Mouse (Mus musculus): ENCODE measurements around the gene Tmem150c. TPM values are rescaled to one million over a fixed set of nuclear protein-coding genes. Genes with fewer than 3 reads are reported as not detected.
A peak's percentile ranks its signal among the peaks of the same experiment; 100 is the strongest.

Tmem150c gene
- polyA plus RNA-seq, 1 experiment from 2014 or later, result 4.9 TPM

GRCm38 (mm10) chr5:100196854-100197431, 37.3 kb upstream of the Tmem150c start:
- Histone ChIP-seq H3K9me3 (ENCODE audit: control insufficient read depth, low read depth, low read length) (no peaks in the 10 kb centered on the region), H3K4me2 (replicated peaks; ENCODE audit: low read depth, low read length) (peak overlapping the region; percentile 14; the same call in 1 of the 2 replicates), H3K4me3 (ENCODE audit: low read depth, low read length) (no peak overlapping the region), H3K27ac (ENCODE audit: low read length) (no peak overlapping the region), H3K4me1 (ENCODE audit: control insufficient read depth, insufficient read depth, low read length) (peaks cover 15% of the 10 kb centered on the region), H3K27me3 (ENCODE audit: control insufficient read depth, insufficient read depth, low read length) (no peaks in the 10 kb centered on the region), H3K36me3 (ENCODE audit: control insufficient read depth, insufficient read depth, low read length) (no peaks in the 10 kb centered on the region), H3K9ac (replicated peaks; ENCODE audit: low read depth, low read length) (no peak overlapping the region)
- WGBS, result 24% methylated on average over 15 of the region's 15 CpGs
- ATAC-seq (ENCODE audit: insufficient number of reproducible peaks, insufficient read depth, low FRiP score, low read depth), result peak; percentile 70; the same call in 1 of the 2 replicates

- H3K4me2 ChIP-seq (replicated peaks; ENCODE audit: low read depth, low read length), result no peak overlapping the region
- H3K27me3 ChIP-seq (ENCODE audit: control insufficient read depth, insufficient read depth, low read length), result no peaks in the 10 kb centered on the region
- H3K9me3 ChIP-seq (ENCODE audit: control insufficient read depth, low read depth, low read length), result no peaks in the 10 kb centered on the region
- H3K36me3 ChIP-seq (ENCODE audit: control insufficient read depth, insufficient read depth, low read length), result no peaks in the 10 kb centered on the region
- 41% methylated on average over 9 of the region's 9 CpGs for WGBS
- H3K4me3 ChIP-seq (ENCODE audit: low read depth, low read length), result no peak overlapping the region
- H3K9ac ChIP-seq (replicated peaks; ENCODE audit: low read depth, low read length), result no peak overlapping the region
- no peak overlapping the region for H3K27ac ChIP-seq (ENCODE audit: low read length)
- ATAC-seq (ENCODE audit: insufficient number of reproducible peaks, insufficient read depth, low FRiP score, low read depth), result no peak
- peaks cover 15% of the 10 kb centered on the region for H3K4me1 ChIP-seq (ENCODE audit: control insufficient read depth, insufficient read depth, low read length)
Measured at GRCm38 (mm10) chr5:100196397-100196796, 36.8 kb upstream of the Tmem150c start.

DNA sequence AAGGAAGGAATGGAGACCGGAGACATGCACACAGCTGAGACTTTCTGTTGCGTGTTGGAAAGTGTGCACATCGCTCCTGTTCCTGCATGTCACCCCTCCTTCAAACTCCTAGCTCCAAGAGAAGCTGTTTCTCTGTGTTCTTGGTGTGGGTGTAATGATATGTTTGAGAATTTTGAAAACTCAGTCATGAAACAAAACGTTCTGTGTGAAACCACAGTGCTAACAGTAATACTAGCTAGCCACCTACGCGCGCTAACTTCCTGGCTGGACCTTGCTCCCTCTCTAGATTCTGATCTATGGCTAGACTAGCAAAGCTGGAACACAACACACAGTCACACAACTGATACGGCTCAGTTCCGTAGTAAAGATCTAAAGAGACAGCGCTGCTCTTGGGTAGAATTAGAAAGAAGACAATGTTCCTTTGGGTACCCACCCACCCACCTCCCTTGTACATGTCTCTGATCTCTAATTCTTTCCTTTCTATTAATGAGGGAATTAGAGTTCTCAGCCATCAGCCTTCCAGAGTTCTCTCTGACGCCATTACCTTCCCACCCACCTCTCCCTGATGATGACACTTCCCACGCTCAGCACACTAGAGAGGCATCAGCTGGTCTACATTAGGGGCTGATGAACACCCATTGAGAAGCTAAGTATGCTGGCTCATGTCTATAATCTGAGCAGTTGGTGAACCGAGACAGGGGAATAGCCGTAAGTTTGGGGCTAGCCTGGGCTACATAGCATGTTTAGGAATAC, 32.0 kb upstream of the Tmem150c start:
- Histone ChIP-seq H3K36me3 (ENCODE audit: control insufficient read depth, insufficient read depth, low read length) (no peaks in the 10 kb centered on the region), H3K27ac (ENCODE audit: low read length) (no peak overlapping the region), H3K27me3 (ENCODE audit: control insufficient read depth, insufficient read depth, low read length) (no peaks in the 10 kb centered on the region), H3K4me3 (ENCODE audit: low read depth, low read length) (no peak overlapping the region), H3K4me2 (replicated peaks; ENCODE audit: low read depth, low read length) (no peak overlapping the region), H3K4me1 (ENCODE audit: control insufficient read depth, insufficient read depth, low read length) (peaks cover 10% of the 10 kb centered on the region), H3K9me3 (ENCODE audit: control insufficient read depth, low read depth, low read length) (no peaks in the 10 kb centered on the region), H3K9ac (replicated peaks; ENCODE audit: low read depth, low read length) (no peak overlapping the region)
- ATAC-seq (ENCODE audit: insufficient number of reproducible peaks, insufficient read depth, low FRiP score, low read depth), result no peak
- WGBS, result 91% methylated on average over 14 of the region's 14 CpGs

DNA sequence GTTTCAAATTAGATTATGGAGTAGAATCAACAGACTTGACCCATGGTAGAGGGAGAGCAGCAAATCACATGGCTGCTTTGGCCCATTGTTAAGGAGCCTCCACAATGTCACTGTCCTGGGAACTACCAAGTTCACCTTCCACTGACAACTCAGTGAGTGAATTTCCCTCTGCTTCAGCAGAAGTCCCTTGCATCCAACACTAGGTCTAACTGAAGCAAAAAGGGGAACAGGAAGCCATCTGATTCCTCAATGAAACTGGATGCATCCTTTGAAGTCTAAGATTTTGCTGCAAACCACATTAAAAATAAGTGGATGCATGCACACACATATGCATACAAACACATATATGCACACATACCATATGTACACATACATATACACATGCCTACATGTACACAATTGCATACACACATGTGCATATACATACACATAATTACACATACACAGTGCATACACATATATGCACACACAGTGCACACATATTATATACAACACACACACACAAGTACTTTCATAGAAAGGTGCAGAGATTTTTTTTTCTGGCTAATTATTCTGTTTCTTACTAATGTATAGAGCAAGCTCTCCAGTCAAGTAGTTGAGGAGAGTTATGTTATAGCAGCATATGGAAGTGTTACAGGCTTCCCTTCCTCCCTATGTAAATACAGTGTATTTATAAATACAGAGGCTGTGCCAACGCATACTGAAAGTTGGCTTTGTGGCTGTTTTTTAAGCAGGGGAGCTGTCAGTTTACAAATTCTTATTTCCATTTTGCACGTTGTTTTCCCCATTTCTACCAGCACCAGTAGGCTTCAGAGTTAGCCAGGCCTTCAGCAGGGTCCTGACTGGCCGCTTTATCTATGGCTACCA, 27.7 kb upstream of the Tmem150c start:
- no peaks in the 10 kb centered on the region for H3K27me3 ChIP-seq (ENCODE audit: control insufficient read depth, insufficient read depth, low read length)
- H3K27ac ChIP-seq (ENCODE audit: low read length), result no peak overlapping the region
- no peaks in the 10 kb centered on the region for H3K36me3 ChIP-seq (ENCODE audit: control insufficient read depth, insufficient read depth, low read length)
- no peak overlapping the region for H3K4me2 ChIP-seq (replicated peaks; ENCODE audit: low read depth, low read length)
- no peak overlapping the region for H3K4me3 ChIP-seq (ENCODE audit: low read depth, low read length)
- no peaks in the 10 kb centered on the region for H3K9me3 ChIP-seq (ENCODE audit: control insufficient read depth, low read depth, low read length)
- ATAC-seq (ENCODE audit: insufficient number of reproducible peaks, insufficient read depth, low FRiP score, low read depth), result no peak
- H3K9ac ChIP-seq (replicated peaks; ENCODE audit: low read depth, low read length), result no peak overlapping the region
- H3K4me1 ChIP-seq (ENCODE audit: control insufficient read depth, insufficient read depth, low read length), result peaks cover 11% of the 10 kb centered on the region; the same call in 1 of the 2 replicates
- 76% methylated on average over 3 of the region's 3 CpGs for WGBS

- 27% methylated on average over 7 of the region's 7 CpGs for WGBS
- Histone ChIP-seq H3K9ac (replicated peaks; ENCODE audit: low read depth, low read length) (no peak overlapping the region), H3K4me2 (replicated peaks; ENCODE audit: low read depth, low read length) (no peak overlapping the region), H3K36me3 (ENCODE audit: control insufficient read depth, insufficient read depth, low read length) (no peaks in the 10 kb centered on the region), H3K9me3 (ENCODE audit: control insufficient read depth, low read depth, low read length) (no peaks in the 10 kb centered on the region), H3K4me3 (ENCODE audit: low read depth, low read length) (no peak overlapping the region), H3K4me1 (ENCODE audit: control insufficient read depth, insufficient read depth, low read length) (peaks cover 11% of the 10 kb centered on the region; the same call in 1 of the 2 replicates), H3K27me3 (ENCODE audit: control insufficient read depth, insufficient read depth, low read length) (no peaks in the 10 kb centered on the region), H3K27ac (ENCODE audit: low read length) (no peak overlapping the region)
- ATAC-seq (ENCODE audit: insufficient number of reproducible peaks, insufficient read depth, low FRiP score, low read depth), result no peak
Measured at GRCm38 (mm10) chr5:100186618-100187017, 27.0 kb upstream of the Tmem150c start.

GRCm38 (mm10) chr5:100185895-100186294, 26.3 kb upstream of the Tmem150c start:
- Histone ChIP-seq H3K4me2 (replicated peaks; ENCODE audit: low read depth, low read length) (no peak overlapping the region), H3K27me3 (ENCODE audit: control insufficient read depth, insufficient read depth, low read length) (no peaks in the 10 kb centered on the region), H3K9ac (replicated peaks; ENCODE audit: low read depth, low read length) (no peak overlapping the region), H3K4me3 (ENCODE audit: low read depth, low read length) (no peak overlapping the region), H3K27ac (ENCODE audit: low read length) (no peak overlapping the region), H3K4me1 (ENCODE audit: control insufficient read depth, insufficient read depth, low read length) (peaks cover 11% of the 10 kb centered on the region; the same call in 1 of the 2 replicates), H3K9me3 (ENCODE audit: control insufficient read depth, low read depth, low read length) (no peaks in the 10 kb centered on the region), H3K36me3 (ENCODE audit: control insufficient read depth, insufficient read depth, low read length) (no peaks in the 10 kb centered on the region)
- 16% methylated on average over 7 of the region's 7 CpGs for WGBS
- no peak for ATAC-seq (ENCODE audit: insufficient number of reproducible peaks, insufficient read depth, low FRiP score, low read depth)

- no peak overlapping the region for H3K9ac ChIP-seq (replicated peaks; ENCODE audit: low read depth, low read length)
- 27% methylated on average over 1 of the region's 1 CpGs for WGBS
- ATAC-seq (ENCODE audit: insufficient number of reproducible peaks, insufficient read depth, low FRiP score, low read depth), result no peak
- H3K4me1 ChIP-seq (ENCODE audit: control insufficient read depth, insufficient read depth, low read length), result 0 out of 2 replicates have a peak, but pooled peaks cover under 1% of the 10 kb centered on the region
- no peak overlapping the region for H3K27ac ChIP-seq (ENCODE audit: low read length)
- H3K36me3 ChIP-seq (ENCODE audit: control insufficient read depth, insufficient read depth, low read length), result no peaks in the 10 kb centered on the region
- H3K4me2 ChIP-seq (replicated peaks; ENCODE audit: low read depth, low read length), result no peak overlapping the region
- H3K9me3 ChIP-seq (ENCODE audit: control insufficient read depth, low read depth, low read length), result no peaks in the 10 kb centered on the region
- H3K4me3 ChIP-seq (ENCODE audit: low read depth, low read length), result no peak overlapping the region
- no peaks in the 10 kb centered on the region for H3K27me3 ChIP-seq (ENCODE audit: control insufficient read depth, insufficient read depth, low read length)
Measured at GRCm38 (mm10) chr5:100181011-100181410, 21.4 kb upstream of the Tmem150c start.

DNA sequence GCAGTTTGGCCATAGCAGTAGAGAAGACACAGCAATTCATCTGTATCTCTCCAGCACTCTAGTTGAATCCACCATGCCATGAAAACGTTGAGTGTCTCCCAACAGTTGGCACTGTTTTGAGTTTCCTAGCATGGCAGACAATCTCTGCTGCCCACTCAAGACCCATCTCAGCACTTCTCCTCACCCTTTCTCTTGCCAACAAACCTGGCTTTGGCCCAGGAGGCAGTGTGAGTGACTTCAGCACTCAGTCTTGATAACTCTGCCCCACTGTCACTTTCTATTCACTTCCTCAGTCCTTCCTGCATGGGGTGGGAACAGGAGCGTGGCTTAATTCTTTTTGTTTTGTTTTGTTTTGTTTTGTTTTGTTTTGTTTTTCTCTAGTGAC, 19.2 kb upstream of the Tmem150c start:
- 66% methylated on average over 2 of the region's 2 CpGs for WGBS
- Histone ChIP-seq H3K4me1 (ENCODE audit: control insufficient read depth, insufficient read depth, low read length) (no peaks in the 10 kb centered on the region), H3K9ac (replicated peaks; ENCODE audit: low read depth, low read length) (no peak overlapping the region), H3K4me3 (ENCODE audit: low read depth, low read length) (no peak overlapping the region), H3K27me3 (ENCODE audit: control insufficient read depth, insufficient read depth, low read length) (no peaks in the 10 kb centered on the region), H3K36me3 (ENCODE audit: control insufficient read depth, insufficient read depth, low read length) (no peaks in the 10 kb centered on the region), H3K9me3 (ENCODE audit: control insufficient read depth, low read depth, low read length) (no peaks in the 10 kb centered on the region), H3K27ac (ENCODE audit: low read length) (no peak overlapping the region), H3K4me2 (replicated peaks; ENCODE audit: low read depth, low read length) (no peak overlapping the region)
- ATAC-seq (ENCODE audit: insufficient number of reproducible peaks, insufficient read depth, low FRiP score, low read depth), result no peak
